Mouse (Mus musculus) activated CD4-positive, CD25-positive, alpha-beta regulatory T cell, adult 4 months (primary cell): Measurements from ENCODE around the gene Csf3. TPM values are rescaled to one million over a fixed set of nuclear protein-coding genes. Genes with fewer than 3 reads are reported as not detected.
A peak's percentile ranks its signal among the peaks of the same experiment; 100 is the strongest.
"Not testable (repeated sequence)": the region's sequence is repeated elsewhere in the genome, so short reads cannot be mapped to it uniquely, and the experiment has no call there.

Experiments
- ATAC-seq: one replicate; pipeline ENCODE4 v1.8.0; 2017
- polyA plus RNA-seq, 2 experiments: library from polyadenylated mRNA; unstranded; fragments of 100-300 nt; shearing (Covaris generic); gene quantifications; one replicate each; pipeline ENCODE4 v1.2.1; 2017

The Csf3 gene
- polyA plus RNA-seq, 2 experiments from 2014 or later: not detected

DNA sequence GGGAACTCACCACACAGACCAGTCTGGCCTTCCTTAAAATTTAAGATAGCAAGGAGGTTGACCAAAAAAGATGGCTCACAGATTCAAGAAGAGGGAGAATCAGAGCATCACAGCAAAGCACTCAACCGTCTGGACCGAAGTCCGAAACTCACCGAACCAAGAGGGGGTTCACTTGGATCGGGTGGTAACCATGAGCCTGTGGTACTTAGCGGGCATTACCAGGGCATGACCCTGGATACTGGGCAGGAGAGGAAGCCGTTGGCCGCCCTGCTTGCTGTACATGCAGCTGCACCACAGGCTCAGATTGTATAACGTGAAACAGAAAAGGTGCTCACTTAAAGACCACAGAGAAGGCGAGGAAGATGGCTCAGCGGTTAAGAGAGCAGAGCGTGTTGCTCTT is 3.8 kb upstream of the Csf3 start:
- ATAC-seq: no peak

GRCm38 (mm10) chr11:98698849-98699640 is 2.0 kb upstream of the Csf3 start:
- no peak for ATAC-seq

DNA sequence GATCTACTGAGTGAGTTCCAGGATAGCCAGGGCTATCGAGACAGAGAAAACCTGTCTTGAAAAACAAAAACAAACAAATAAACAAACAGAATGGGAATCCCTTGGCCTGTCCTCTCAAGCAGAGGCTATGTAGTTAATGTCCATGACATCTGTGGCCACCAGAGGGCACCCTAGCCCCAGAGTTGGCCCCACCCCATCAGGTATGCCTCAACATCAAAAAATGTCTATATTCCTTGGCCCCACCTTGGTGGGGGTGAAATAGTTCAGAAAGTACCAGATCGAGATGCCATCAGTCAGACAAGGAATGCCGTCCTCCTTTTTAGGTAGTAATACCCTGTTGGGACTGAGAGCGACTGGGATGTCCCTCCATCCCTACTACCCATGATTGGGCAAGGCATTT is 1.2 kb upstream of the Csf3 start:
- peak; percentile 43 for ATAC-seq

DNA sequence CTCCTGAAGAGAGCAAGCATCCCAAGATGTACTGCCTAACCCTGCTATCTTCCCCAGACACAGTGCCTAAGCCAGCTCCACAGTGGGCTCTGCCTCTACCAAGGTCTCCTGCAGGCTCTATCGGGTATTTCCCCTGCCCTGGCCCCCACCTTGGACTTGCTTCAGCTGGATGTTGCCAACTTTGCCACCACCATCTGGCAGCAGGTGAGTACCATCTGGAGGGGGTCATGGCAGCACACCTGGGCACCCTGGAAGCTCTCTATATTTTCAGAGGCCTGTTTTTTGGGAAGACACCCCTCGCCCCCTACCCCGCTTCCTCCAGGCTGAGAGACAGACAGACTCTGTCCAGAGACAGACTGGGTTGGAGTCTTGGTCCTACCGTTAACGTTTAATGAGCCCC is 1.3 kb downstream of the Csf3 start:
- no peak for ATAC-seq

DNA sequence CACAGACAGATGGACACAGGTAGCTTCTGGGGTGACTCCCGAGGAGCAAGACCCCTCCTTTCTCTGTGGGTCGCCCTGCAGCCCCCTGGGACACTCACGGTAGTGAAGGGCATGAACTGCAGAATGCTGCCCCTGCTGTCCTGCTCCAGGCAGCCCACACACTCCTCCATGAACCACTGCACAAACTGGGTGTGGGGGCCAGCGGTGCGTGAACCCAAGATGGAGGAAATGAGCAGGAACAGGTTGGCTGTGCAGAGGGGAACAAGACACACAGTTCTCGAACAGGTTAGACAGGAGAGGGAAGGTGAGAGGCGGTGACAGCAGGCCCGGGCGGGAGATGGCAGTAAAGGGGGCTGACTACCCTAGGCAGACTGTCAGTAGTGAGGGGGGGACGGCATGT is 4.0 kb downstream of the Csf3 start:
- no peak for ATAC-seq

GRCm38 (mm10) chr11:98707401-98708281 is 6.6 kb downstream of the Csf3 start:
- ATAC-seq: no peak

- ATAC-seq: no peak
These were observed 7.4 kb downstream of the Csf3 start for GRCm38 (mm10) chr11:98708282-98708956.

DNA sequence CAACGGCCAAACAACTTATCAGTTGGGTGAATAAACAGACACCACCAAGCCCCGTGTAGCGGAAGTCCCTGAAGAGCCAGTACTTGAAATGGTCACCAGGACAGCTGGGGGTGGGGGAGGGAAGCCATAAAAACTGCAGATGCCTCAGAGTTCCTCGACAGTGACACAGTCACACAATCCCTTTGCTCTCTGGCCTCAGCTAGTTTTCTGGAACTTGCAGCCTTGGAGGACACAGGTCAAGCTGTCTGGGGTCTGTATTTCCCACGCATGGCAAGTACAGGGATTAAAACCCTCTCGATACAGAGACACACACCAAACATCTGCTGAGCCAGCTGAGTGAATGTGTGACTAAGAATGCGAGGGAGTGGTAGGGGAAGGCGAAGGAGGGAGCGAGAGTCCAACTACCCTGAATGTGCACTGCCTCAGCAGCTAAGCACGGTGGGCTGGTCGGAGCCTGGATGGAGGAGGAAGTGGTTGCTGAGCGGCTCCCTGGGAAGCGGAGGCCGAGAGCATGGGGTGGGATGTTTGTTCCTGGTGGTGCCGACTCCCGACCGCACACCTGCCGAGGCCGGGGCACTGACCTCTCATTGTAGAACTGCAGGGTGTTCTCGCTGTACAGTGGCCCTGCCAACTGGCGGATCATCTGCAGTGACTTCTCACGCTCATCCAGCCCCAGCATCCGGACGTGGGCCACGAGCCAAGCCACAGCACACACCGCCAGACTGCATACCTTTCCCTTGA is 8.1 kb downstream of the Csf3 start:
- no peak for ATAC-seq

DNA sequence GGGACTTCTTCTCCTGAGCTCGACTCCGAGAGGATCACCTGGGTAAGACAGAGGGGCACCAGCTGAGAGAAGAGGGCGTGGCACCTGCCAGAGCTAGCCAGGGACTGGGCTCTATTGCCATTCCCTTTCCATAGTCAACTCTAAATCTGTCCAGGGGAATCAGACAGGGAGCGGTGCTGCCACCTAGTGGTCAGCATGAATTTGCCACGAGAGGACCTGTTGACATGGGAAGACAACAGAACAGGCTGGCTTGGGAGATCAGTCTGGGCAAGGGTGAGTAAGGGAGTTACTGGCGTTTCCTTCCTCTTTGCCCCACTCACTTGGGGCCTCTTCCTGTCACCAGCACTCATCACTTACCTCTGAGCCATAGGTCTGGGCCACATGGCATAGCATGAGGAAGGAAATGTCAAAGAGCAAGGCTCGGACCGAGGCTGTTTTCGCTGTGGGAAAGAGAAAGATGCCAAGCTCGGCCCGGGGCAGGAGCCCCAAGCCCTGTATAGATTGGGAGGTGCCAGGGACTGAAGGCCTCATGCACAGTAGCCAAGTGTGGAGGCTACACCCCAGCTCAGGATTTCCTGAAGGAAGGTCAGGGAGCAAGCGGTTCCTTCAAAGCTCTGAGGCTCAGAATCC is 9.5 kb downstream of the Csf3 start:
- peak; percentile 36 for ATAC-seq

- no peak for ATAC-seq
These were observed 10.0 kb downstream of the Csf3 start for GRCm38 (mm10) chr11:98711046-98711434.

GRCm38 (mm10) chr11:98712009-98712408 is 10.9 kb downstream of the Csf3 start:
- ATAC-seq: not testable (repeated sequence)

DNA sequence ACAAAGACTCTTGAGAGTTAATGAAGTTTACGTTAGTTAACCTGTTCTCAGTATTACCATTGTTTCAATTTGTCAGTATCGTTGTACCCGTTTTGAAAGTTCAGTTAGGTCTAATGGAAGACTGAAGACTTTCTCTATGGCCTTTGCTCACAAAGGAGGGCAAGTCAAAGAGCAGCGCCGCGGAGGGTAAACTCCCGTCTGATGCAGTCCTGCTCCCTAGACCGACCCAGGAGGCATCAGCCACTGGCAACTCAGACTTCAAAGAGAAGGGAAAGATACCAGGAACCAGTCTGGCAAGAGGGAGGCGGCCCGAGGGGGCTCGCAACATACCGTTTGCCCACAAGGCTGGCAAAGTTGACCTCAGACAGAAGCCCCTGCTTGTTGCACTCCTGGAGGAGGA is 12.6 kb downstream of the Csf3 start:
- ATAC-seq: no peak

- ATAC-seq: no peak
These were observed 14.9 kb downstream of the Csf3 start for GRCm38 (mm10) chr11:98715946-98716345.

- ATAC-seq: no peak
These were observed 16.8 kb downstream of the Csf3 start for GRCm38 (mm10) chr11:98717904-98718303.

- ATAC-seq: no peak
These were observed 19.7 kb downstream of the Csf3 start for GRCm38 (mm10) chr11:98720756-98721155.

DNA sequence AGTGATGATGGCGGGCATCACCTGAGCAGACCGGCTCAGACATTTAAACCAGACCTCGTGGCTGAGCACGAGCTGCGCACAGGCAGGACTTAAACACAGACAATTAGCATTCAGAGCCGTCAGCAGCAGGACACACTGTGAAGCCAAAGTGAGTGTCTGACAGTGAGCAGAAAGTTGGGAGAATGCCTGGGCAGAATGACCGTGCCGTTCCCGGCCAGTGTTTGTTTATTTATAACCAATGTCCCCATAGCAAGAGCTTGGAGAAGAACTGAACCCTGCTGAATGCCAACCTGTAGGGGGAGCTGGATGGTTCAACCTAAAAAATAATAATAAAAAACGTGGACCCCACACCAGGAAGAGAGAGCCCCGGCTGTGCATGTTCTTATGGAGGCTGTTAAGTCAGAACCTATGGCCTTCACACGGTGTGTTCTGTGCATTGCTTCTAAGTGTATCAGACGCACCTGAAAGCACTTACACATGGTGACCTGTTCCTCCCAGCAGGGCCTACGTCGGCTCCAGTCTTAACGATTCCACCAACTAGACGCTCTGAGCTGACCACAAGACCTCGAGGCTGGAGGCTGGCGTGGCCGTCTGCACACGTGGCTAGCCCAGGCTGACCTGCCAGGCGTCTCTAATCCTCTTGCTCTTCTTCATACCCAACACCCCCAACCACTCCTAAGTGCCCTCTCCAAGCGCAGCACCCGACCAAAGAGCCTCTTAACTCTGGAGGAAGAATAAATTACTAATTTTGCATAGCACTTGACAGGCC is 20.6 kb downstream of the Csf3 start:
- ATAC-seq: no peak

DNA sequence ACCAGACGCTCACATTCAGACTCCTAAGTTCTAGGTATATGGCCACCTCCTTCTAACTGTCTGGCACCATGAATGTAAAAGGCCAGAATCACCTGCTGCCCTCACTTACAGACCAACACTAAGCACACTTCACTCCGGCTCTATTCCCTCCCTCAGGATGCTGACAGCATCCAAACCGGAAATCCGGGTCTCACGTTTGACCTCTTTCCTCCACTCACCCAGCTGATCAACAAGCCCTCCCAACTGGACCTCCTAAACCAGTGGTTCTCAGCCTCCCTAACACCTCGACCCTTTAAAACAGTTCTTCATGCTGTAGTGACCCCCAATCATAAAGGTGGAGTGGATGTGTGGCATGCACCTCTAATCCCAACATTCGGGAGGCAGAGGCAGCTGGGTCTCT is 22.0 kb downstream of the Csf3 start:
- no peak for ATAC-seq

DNA sequence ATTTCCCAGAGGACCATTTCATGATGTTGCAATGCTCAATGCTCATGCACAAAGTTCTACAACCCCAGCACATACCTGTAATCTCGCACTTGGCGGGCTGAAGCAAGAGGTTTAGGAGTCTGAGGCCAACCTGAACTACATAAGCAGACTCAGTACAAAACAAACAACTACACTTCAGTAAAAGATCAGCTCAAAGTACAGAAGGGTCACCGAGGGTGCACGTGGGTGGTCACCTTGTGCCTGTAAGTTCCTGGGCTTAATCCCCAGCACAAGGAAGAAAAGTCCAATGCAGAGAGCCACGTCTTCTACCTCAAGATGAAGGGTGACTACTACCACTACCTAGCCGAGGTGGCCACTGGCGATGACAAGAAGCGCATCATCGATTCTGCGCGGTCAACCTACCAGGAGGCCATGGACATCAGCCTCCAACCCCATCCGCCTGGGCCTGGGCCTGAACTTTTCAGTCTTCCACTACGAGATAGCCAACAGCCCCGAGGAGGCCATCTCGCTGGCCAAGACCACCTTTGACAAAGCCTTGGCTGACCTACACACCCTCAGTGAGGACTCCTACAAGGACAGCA is 25.0 kb downstream of the Csf3 start:
- ATAC-seq: no peak

DNA sequence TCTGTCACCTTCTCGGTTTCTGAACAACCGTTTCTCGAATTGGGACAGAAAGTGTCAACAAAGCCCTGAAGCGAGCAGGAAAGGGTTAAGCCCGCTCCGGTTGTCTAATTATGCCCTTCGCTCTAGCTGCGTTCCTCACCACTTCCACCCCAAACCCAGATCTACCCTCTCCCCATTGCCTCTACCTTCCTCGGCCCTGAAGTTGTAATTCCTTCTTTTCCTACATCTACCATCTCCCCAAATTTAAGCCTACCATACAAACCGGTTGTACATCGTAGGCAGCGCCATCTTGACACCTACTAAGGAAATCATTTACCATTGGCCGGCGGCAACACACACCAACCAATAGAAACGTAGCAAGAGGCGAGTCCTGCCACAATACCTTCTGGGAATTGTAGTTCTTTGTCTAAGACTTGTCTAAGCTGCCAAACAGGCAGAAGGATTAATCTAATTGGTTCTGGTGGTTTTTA is 28.1 kb downstream of the Csf3 start, which contains the start of gene Med24:
Med24 (minus strand) TSS at position 317 of the 470 bp plus-strand sequence.
- peak; percentile 99 for ATAC-seq

DNA sequence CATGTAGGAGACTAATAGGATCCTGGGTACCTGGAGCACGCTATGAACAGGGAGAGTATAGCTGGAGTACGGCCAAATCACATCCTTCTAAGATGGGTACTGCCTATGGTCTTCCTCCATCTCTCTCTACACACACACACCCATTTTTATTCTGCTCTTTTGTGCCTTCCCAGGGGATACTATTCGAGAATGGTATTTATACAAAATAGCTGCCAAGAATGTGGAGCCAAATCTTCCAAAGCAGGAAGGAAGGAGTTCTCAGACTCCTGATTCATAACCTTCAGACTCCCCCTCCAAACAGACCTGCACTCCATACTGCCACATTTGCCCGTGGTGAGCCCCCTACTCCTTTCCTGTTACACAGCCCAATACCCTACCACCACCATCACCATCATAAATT is 29.7 kb downstream of the Csf3 start:
- ATAC-seq: no peak

- no peak for ATAC-seq
These were observed 30.1 kb downstream of the Csf3 start for GRCm38 (mm10) chr11:98731134-98731533.
